Mouse (Mus musculus) embryonic facial prominence, embryonic 13.5 days (tissue): ENCODE results near the gene Ldlrad3. TPM values are rescaled to one million over a fixed set of nuclear protein-coding genes. Genes with fewer than 3 reads are reported as not detected.

Experiments used
- ATAC-seq: fragments of 200-750 bp; cut with Nextera tagmentation; 2 replicates; pipeline ENCODE4 v1.8.0; 2017; ENCODE audit warnings: low read depth; ENCODE audit not compliant: insufficient number of reproducible peaks, insufficient read depth, low FRiP score, low TSS enrichment
- H3K27ac ChIP-seq: fragments of 300-500 bp; sonication (generic); 2 replicates; pipeline ENCODE4 v1.5.1; 2015; ENCODE audit warnings: moderate library complexity, mild to moderate bottlenecking, inconsistent platforms
- H3K27me3 ChIP-seq: fragments of 300-500 bp; sonication (generic); 2 replicates; pipeline ENCODE4 v1.6.1; 2015; ENCODE audit warnings: mild to moderate bottlenecking, inconsistent platforms
- H3K36me3 ChIP-seq: fragments of 300-500 bp; sonication (generic); 2 replicates; pipeline ENCODE4 v1.6.1; 2015; ENCODE audit warnings: mild to moderate bottlenecking, inconsistent platforms
- H3K4me1 ChIP-seq: fragments of 300-500 bp; sonication (generic); 2 replicates; pipeline ENCODE4 v1.6.1; 2015; ENCODE audit warnings: inconsistent platforms
- H3K4me2 ChIP-seq: fragments of 300-500 bp; sonication (generic); 2 replicates; pipeline ENCODE4 v1.6.1; 2015; ENCODE audit warnings: moderate library complexity, mild to moderate bottlenecking, inconsistent platforms
- H3K4me3 ChIP-seq: fragments of 300-500 bp; sonication (generic); 2 replicates; pipeline ENCODE4 v1.5.1; 2015; ENCODE audit warnings: mild to moderate bottlenecking, inconsistent platforms
- H3K9ac ChIP-seq: fragments of 300-500 bp; sonication (generic); 2 replicates; pipeline ENCODE4 v1.6.1; 2015; ENCODE audit warnings: mild to moderate bottlenecking, inconsistent platforms
- H3K9me3 ChIP-seq: fragments of 300-500 bp; sonication (generic); 2 replicates; pipeline ENCODE4 v1.6.1; 2016; ENCODE audit warnings: inconsistent platforms
- WGBS: fragments of 180-500 bp; shearing (Covaris S2); methylation state at CpG from one replicate; pipeline ENCODE4 v1.1.7; 2015; ENCODE audit warnings: mixed read lengths; 5-methylcytosine and 5-hydroxymethylcytosine counted together
- polyA plus RNA-seq: library from polyadenylated mRNA; unstranded; fragments of >200 nt; fragmentation: Nextera tagmentation; extraction: Ambion mirVana; gene quantifications from 2 replicates; pipeline ENCODE4 v1.2.1, GENCODE M21; 2015

Ldlrad3 gene
- polyA plus RNA-seq, 1 experiment from 2014 or later, result 52.4 TPM

- no peak for ATAC-seq
- peaks cover 11% of the 10 kb centered on the region; the same call in 1 of the 2 replicates for H3K4me1 ChIP-seq
- no peaks in the 10 kb centered on the region for H3K9me3 ChIP-seq
- WGBS, result 56% methylated on average over 8 of the region's 8 CpGs
- no peaks in the 10 kb centered on the region for H3K27me3 ChIP-seq
- H3K36me3 ChIP-seq, result peaks cover 18% of the 10 kb centered on the region
- 0 out of 2 replicates have a peak overlapping the region, but pooled peaks have one; percentile 11 for H3K27ac ChIP-seq
- no peak overlapping the region for H3K4me3 ChIP-seq
- no peak overlapping the region for H3K9ac ChIP-seq
- no peak overlapping the region for H3K4me2 ChIP-seq
Observed at GRCm38 (mm10) chr2:102061921-102062320, 124.3 kb downstream of the Ldlrad3 start.

DNA sequence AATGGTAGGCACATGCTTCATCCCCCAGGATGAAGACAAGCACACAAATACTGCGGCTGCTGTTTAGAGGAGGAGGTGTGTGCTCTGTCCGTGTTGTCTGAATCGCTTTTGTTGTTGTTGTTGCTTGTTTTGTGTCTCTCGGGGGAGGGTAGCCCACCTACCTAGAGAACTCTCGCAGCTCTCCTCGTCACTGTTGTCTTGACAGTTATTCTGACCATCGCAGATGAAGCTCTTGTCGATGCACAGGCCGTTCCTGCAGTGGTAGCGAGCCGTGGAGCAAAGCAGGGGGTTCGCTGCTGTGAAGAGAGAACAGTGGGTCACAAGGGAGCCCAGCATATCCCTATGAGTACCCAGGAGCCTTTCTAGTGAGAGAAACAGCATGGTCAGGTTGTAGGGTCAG lies 128.4 kb downstream of the Ldlrad3 start:
- ATAC-seq, result no peak
- peaks cover 30% of the 10 kb centered on the region for H3K36me3 ChIP-seq
- H3K27ac ChIP-seq, result no peak overlapping the region
- H3K4me1 ChIP-seq, result peaks cover 8% of the 10 kb centered on the region; the same call in 1 of the 2 replicates
- H3K4me2 ChIP-seq, result no peak overlapping the region
- WGBS, result 89% methylated on average over 12 of the region's 12 CpGs
- H3K4me3 ChIP-seq, result no peak overlapping the region
- H3K9ac ChIP-seq, result no peak overlapping the region
- H3K9me3 ChIP-seq, result no peaks in the 10 kb centered on the region
- no peaks in the 10 kb centered on the region for H3K27me3 ChIP-seq

- Histone ChIP-seq H3K36me3 (peaks cover 30% of the 10 kb centered on the region), H3K9ac (no peak overlapping the region), H3K27me3 (no peaks in the 10 kb centered on the region), H3K4me2 (no peak overlapping the region), H3K9me3 (no peaks in the 10 kb centered on the region), H3K4me3 (no peak overlapping the region), H3K4me1 (peaks cover 7% of the 10 kb centered on the region; the same call in 1 of the 2 replicates), H3K27ac (no peak overlapping the region)
- 64% methylated on average over 9 of the region's 9 CpGs for WGBS
- ATAC-seq, result no peak
Observed at GRCm38 (mm10) chr2:102057029-102057685, 129.0 kb downstream of the Ldlrad3 start.

DNA sequence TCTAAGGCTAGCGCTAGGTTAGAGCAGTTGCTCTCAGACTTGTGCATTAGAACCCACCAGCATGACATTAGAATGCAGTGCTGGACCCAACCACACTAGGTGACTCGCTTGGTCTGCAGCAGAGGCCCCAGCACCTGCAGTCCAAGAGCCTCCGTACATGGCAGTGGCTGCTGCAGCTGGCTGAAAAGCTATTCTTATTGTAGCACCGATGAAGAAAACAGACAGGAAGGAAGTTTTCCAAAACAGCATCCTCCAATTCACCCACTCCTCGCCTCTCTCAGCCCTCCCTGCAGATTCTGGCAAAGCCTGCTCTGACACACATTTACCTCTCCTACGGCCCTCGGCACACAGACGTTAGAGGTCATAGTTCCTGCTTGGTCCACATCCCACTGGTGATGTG lies 130.0 kb downstream of the Ldlrad3 start:
- Histone ChIP-seq H3K27ac (no peak overlapping the region), H3K4me2 (no peak overlapping the region), H3K4me1 (no peaks in the 10 kb centered on the region; the same call in 1 of the 2 replicates), H3K4me3 (no peak overlapping the region), H3K36me3 (peaks cover 30% of the 10 kb centered on the region), H3K9me3 (no peaks in the 10 kb centered on the region), H3K9ac (no peak overlapping the region), H3K27me3 (no peaks in the 10 kb centered on the region)
- ATAC-seq, result no peak
- WGBS, result 82% methylated on average over 8 of the region's 8 CpGs

DNA sequence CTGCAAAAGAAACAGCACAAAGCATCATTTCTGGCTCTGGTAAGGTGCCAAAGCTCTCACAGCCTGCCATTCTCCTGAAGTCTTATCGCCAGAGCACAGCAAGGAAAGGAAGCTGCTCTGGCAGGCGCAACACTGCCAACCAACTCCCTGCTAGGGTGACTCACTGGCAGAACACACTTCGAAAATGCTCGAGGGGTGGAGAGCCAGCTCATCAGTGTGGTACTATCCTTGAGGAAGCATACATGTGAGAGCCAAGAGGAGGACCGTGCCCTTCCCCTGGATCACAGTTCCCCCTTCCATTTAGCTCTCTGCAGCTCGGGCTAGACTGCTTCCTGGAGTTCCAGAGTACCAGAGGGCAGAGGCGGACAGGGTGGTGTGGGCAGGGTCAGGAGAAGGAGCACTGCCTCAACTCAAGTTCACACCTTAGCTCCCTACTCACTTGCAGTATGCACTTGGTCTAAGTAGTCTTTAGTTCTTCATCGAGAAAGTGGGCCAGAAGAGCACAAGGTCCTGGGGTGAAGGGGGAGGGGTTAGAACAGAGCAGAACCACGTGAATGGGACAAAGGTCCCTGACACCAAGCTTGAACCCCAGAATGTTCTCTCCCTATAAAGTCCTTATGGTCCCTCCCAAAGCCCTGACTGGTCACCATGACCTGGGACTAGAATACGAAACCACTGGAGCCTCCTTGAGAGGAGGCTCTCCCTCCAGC lies 133.1 kb downstream of the Ldlrad3 start:
- Histone ChIP-seq H3K4me1 (peaks cover 10% of the 10 kb centered on the region; the same call in 1 of the 2 replicates), H3K4me2 (no peak overlapping the region), H3K9ac (no peak overlapping the region), H3K27me3 (no peaks in the 10 kb centered on the region), H3K36me3 (peaks cover 23% of the 10 kb centered on the region), H3K9me3 (no peaks in the 10 kb centered on the region), H3K4me3 (no peak overlapping the region), H3K27ac (no peak overlapping the region)
- 88% methylated on average over 10 of the region's 10 CpGs for WGBS
- ATAC-seq, result no peak

DNA sequence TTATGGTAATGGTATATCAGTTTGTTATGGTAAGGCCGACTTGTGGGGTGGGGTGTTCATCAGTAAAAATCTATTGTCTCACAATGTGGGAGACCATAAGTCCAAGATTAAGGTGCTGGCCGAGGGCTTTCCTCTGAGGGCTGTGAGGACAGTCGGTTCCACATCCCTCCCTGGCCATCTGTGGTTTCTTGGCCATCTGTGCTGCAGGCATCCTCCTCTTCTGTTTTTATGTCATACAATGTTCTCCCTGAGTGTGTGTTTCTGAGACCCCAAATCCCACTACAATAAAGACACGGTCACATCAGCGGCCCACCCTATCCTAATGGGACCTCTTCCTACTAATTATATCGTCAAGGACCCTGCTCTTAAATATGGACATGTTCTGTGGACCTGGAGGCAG lies 133.8 kb downstream of the Ldlrad3 start:
- no peak overlapping the region for H3K4me2 ChIP-seq
- 89% methylated on average over 6 of the region's 6 CpGs for WGBS
- H3K27ac ChIP-seq, result no peak overlapping the region
- no peak overlapping the region for H3K4me3 ChIP-seq
- peaks cover 21% of the 10 kb centered on the region for H3K36me3 ChIP-seq
- no peak overlapping the region for H3K9ac ChIP-seq
- H3K4me1 ChIP-seq, result peaks cover 10% of the 10 kb centered on the region; the same call in 1 of the 2 replicates
- ATAC-seq, result no peak
- no peaks in the 10 kb centered on the region for H3K27me3 ChIP-seq
- H3K9me3 ChIP-seq, result no peaks in the 10 kb centered on the region

GRCm38 (mm10) chr2:102049866-102050550 lies 136.2 kb downstream of the Ldlrad3 start:
- Histone ChIP-seq H3K27ac (no peak overlapping the region), H3K4me1 (peaks cover 10% of the 10 kb centered on the region; the same call in 1 of the 2 replicates), H3K4me2 (no peak overlapping the region), H3K36me3 (peaks cover 21% of the 10 kb centered on the region), H3K9ac (no peak overlapping the region), H3K27me3 (no peaks in the 10 kb centered on the region), H3K9me3 (no peaks in the 10 kb centered on the region), H3K4me3 (no peak overlapping the region)
- 43% methylated on average over 10 of the region's 10 CpGs for WGBS
- no peak for ATAC-seq

DNA sequence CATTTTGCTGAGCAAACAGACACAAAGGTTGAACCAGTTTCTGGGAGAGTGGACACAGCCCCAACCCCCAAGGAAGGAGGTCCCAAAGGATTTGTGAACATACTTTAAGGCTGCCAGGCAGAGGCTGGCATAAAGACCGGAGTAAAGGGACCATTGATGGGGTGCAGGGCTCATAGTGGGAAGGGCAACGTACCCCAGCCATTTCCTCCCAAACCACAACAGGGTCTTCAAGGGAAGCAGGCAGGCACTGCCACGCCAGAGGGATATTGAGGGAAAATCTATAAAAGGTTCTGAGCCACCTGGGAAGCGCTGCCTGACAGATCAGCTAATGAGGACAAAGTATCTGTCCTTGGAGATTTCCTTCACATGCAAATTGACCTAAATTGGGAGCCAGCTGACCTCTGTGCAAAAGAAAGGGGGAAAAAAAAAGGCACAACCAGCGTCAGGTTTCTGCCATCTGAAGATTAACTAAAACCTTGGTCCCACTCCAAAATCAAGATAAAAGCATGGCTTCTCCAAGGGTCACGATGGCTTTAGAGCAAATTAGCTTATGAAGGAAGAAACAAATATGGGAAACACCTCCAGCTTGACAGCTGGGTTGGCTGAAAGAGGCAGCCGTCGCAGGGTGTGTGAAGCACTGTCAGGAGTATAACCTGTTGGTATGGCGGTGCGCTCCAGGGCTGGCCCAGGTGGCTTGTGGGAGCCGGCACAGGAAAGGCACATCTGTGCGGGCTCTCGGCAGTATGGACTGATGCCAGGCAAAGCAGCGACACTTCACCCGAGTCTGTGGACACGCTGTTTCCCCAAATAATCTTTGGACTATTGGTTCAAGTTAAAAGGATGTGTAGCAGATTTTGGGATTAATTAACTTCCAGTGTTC lies 137.6 kb downstream of the Ldlrad3 start:
- no peaks in the 10 kb centered on the region for H3K9me3 ChIP-seq
- H3K4me2 ChIP-seq, result no peak overlapping the region
- H3K27ac ChIP-seq, result no peak overlapping the region
- peaks cover 10% of the 10 kb centered on the region; the same call in 1 of the 2 replicates for H3K4me1 ChIP-seq
- no peak overlapping the region for H3K9ac ChIP-seq
- no peaks in the 10 kb centered on the region for H3K27me3 ChIP-seq
- ATAC-seq, result no peak
- WGBS, result 69% methylated on average over 16 of the region's 16 CpGs
- no peak overlapping the region for H3K4me3 ChIP-seq
- H3K36me3 ChIP-seq, result peaks cover 12% of the 10 kb centered on the region

DNA sequence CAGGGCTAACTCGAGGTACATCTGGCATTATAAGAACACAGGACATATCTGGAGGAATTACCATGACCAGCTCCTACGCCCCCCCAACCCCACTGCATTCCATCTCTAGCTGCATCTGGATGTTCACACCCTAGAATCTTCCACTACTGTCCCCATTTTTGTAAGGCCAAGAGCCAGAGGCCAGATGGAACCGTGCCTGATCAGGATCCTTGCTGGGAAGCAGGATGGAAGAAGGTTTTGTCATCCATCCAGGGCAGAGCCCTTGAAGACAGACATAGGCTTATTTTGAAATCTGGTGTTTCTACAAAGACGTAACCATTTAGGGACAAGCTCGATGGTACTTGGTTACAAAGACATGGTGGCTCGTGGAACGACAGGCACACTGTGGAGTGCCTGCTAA lies 139.7 kb downstream of the Ldlrad3 start:
- ATAC-seq, result no peak
- Histone ChIP-seq H3K36me3 (peaks cover 12% of the 10 kb centered on the region), H3K9me3 (no peaks in the 10 kb centered on the region), H3K4me1 (peaks cover 10% of the 10 kb centered on the region; the same call in 1 of the 2 replicates), H3K27me3 (no peaks in the 10 kb centered on the region), H3K4me2 (no peak overlapping the region), H3K4me3 (no peak overlapping the region), H3K27ac (no peak overlapping the region), H3K9ac (no peak overlapping the region)
- WGBS, result 94% methylated on average over 7 of the region's 7 CpGs

- Histone ChIP-seq H3K4me2 (no peak overlapping the region), H3K4me1 (no peaks in the 10 kb centered on the region), H3K27me3 (no peaks in the 10 kb centered on the region), H3K27ac (no peak overlapping the region), H3K9me3 (no peaks in the 10 kb centered on the region), H3K36me3 (peaks cover 5% of the 10 kb centered on the region; the same call in 1 of the 2 replicates), H3K9ac (no peak overlapping the region), H3K4me3 (no peak overlapping the region)
- no peak for ATAC-seq
- WGBS, result 96% methylated on average over 5 of the region's 5 CpGs
Observed at GRCm38 (mm10) chr2:102040456-102040855, 145.7 kb downstream of the Ldlrad3 start.

DNA sequence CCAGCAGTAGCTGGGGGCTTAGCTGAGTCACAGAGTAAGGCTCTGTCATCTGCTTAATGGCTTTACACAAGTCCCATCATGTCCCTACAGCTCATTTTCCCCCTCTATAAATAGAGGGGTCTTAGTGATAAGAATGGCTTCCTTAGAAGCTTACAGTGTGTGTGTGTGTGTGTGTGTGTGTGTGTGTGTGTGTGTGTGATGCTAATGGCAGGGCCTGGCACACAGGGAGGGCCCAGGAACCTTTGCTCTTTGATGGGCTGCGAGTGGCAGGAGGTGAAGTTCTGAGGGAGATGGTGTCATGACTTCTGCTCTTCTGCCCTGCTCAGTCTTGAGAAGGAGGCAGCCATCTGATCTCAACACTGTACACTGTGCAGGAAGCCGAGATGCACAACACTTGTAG lies 146.2 kb downstream of the Ldlrad3 start:
- H3K4me3 ChIP-seq, result no peak overlapping the region
- 84% methylated on average over 2 of the region's 2 CpGs for WGBS
- ATAC-seq, result no peak
- no peaks in the 10 kb centered on the region for H3K4me1 ChIP-seq
- H3K36me3 ChIP-seq, result peaks cover 5% of the 10 kb centered on the region; the same call in 1 of the 2 replicates
- H3K9me3 ChIP-seq, result no peaks in the 10 kb centered on the region
- H3K27me3 ChIP-seq, result no peaks in the 10 kb centered on the region
- H3K4me2 ChIP-seq, result no peak overlapping the region
- no peak overlapping the region for H3K27ac ChIP-seq
- no peak overlapping the region for H3K9ac ChIP-seq
